Mouse (Mus musculus) left cerebral cortex, adult 8-10 months (tissue): ENCODE measurements at regions not wholly inside any gene's neighbourhood (a gene's known extent, or its start where the extent isn't known, plus 50 kb on each side); places are given as distances from the start of the nearest gene placed in this dataset.

Experiments used
- DNase-seq, 2 experiments: peaks; one replicate each; pipeline ENCODE4 v3.0.0; 2022; ENCODE audit warnings: low spot score in 2 of 2

- DNase-seq: no peak
Measured at GRCm38 (mm10) chr15:62492350-62492749, 1352.6 kb downstream of the Gsdmc2 start.

DNA sequence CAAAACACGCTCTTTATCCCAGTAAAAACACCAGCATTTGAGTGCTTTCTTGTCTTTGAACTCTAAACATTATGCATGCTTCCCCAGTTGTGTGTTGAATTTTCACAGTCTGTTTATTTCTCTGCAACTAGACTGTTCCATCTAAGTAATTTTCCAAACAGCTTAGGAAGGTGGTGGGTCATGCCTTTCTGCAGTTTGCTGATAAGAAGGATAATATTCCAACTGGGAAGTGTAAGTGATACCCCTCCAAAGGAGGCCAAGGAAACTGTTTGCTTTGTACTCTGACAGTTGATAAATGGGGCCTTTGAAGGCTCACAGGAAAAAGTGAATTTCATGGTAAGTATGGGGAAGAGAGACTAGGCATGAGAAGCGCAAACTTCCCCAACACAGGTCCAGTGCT lies 1354.4 kb downstream of the Gsdmc2 start:
- DNase-seq: no peak

GRCm38 (mm10) chr15:62486540-62486939 lies 1358.4 kb downstream of the Gsdmc2 start:
- no peak for DNase-seq

DNA sequence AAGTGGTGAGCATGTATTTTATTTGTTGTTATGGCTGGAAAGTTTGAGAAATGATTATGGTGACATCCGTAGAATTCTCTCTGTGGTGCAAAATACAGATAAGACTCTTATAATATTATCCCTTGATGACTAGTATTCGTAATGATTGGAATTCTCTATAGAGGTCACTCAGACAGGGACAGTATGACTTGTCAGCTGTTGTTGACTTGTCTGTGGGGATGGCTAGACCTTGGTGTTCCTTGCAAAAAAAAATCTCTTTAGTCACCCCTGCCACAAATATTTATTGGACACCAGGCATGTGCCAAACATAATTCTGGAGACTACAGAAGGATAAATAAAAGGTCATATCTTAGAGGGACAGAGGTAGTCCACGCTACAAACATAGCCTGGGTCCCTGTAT lies 1360.6 kb downstream of the Gsdmc2 start:
- no peak for DNase-seq

DNA sequence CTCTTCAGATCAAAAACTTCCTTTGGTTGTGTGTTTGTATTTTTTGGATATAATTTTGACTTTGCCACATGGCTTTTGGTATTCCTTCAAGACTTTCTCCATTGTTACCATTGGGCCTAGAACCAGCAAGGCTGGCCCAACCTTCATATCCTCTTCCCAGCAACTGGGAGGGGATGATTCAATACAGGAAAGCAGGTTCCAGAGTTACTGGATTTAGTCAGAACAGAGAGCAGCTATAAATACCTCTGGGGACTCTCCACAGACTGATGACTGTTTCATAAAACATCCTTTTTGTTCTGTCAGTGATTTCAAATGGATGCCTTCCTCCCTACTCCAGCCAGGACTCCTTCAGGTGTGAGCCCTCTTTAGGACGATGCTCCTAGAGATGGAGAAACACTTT lies 1361.4 kb downstream of the Gsdmc2 start:
- DNase-seq: no peak

GRCm38 (mm10) chr15:62482357-62482756 lies 1362.6 kb downstream of the Gsdmc2 start:
- DNase-seq: peak in 1 of 2 experiments; percentile 14

DNA sequence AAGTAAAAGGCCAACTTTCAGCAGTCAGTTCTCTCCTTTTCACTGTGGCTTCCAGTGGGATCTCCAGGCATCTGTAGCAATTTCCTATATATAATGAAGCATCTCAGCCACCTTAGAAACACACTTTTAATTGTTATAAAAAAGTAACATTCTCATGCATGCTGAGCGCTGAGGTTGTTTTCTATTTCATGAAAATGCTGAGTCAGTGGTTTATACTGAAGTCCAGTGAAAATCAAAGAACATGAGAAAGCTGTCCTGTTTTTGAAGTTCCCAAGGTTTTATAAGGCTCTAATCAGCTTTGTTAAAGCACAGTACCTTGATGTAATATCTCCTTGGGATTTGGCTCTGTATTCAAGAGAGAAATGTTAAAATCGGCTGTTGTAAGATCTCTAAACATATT lies 1367.2 kb downstream of the Gsdmc2 start:
- no peak for DNase-seq

GRCm38 (mm10) chr15:62476452-62476851 lies 1368.5 kb downstream of the Gsdmc2 start:
- DNase-seq: no peak

DNA sequence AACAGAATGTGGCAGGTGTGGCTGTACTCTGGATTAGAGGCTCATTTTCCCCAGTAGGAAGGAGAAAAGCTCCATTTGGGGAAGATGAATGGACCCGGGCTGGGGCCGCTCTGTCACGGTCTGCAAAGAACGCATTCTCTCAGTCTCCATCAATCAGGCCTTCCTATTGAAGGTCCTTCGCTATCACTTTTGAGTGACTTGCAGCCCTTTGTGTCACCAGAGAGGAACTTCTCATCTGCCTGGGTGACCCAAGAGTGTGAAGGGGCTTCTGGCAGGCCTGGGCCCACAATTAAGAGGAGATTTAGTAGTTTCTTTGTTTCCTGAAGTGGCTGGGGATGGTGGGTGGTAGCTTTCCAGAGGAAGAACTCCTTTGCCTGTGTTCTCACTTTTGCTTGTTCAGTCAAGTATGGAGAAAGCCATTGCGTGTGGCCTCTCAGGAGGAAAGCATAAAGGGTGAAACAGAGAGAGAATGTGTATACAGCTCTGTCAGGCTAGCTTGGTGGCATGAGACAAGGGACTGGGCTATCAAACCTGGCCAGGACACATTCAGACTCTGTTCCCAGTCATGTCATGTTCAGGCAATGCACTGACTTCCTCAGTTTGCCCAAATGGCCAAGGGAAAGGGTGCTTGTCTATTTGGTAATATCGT lies 1374.2 kb downstream of the Gsdmc2 start:
- DNase-seq: no peak

DNA sequence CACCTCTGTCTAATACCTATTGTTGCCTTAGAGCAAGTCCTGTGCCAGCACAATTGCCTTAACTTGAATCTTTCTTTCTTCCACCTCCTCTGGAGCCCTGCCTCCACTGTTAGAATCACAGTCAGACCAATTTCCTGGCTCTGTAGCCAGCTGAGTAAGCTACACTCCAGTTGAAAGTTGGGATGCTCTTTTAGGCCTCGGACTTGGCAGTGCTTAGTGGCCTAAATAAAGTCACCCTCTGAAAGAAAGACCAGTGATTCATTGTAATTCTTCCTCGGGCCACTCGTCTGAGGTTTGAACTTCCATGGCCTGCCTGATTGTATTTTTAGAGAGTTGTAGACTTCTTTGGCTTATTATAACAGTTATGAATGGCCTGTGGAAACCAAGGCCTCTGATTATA lies 1376.9 kb downstream of the Gsdmc2 start:
- DNase-seq: no peak

DNA sequence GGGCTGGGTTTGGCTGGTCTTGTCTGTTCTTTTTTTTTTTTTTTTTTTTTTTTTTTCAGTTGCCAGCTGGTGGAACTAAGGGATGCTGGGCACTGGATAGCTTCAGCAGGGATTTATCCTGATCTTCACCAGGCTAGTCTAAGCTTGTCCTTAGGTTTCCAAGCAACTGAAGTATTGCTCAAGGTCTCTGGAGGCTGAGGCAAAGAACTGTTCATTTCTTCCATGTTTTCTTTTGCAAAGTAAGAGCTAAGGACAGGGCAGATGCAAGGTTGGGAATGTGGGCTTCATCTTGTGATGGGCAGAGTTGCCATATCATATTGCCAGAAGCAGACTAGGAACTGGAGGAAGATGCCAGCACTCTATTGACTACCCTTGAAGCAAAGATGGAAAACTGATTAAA lies 1378.1 kb downstream of the Gsdmc2 start:
- no peak for DNase-seq

DNA sequence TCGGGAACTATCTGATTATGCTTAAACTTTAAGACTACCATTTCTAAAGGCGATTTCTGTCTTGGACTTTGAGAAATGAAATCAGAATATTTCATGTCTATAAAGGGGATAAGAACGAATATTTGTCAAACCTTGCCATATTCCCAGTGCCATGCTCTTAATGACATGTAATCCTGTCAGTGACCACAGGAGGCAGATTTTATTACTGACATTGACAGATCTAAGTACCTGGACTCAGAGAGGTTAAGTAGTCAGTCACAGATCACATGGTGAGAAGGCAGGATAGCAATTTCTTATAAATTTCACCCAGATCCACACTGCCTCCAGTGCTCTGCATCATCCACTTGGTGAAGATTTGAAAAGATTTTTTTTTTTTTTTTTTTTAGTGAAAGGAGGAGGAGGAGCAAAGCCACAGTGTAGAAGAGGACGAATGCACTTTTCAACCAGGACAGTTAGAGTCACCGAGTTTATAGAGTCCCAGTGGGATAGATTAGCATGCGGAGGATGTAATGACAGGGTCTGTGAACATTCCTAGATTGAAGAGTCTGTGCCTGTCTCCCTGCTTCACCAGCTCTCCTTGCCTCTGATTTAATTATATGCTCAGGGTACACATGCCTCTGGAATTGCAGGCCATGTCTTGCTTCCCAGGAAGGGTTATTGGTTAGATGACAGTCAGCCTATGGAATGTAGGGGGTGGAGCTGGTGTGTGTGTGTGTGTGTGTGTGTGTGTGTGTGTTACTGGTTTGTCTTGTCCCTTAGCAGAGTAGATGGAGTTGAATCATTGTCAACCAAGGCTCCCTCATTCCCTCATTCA lies 1379.7 kb downstream of the Gsdmc2 start:
- no peak for DNase-seq

GRCm38 (mm10) chr15:62462698-62463097 lies 1382.3 kb downstream of the Gsdmc2 start:
- DNase-seq: peak; percentile 18 to 80

- DNase-seq: no peak
Measured at GRCm38 (mm10) chr15:62461398-62462051, 1383.5 kb downstream of the Gsdmc2 start.

GRCm38 (mm10) chr15:62460724-62461123 lies 1384.3 kb downstream of the Gsdmc2 start:
- no peak for DNase-seq

- no peak for DNase-seq
Measured at GRCm38 (mm10) chr15:62460026-62460607, 1384.9 kb downstream of the Gsdmc2 start.

DNA sequence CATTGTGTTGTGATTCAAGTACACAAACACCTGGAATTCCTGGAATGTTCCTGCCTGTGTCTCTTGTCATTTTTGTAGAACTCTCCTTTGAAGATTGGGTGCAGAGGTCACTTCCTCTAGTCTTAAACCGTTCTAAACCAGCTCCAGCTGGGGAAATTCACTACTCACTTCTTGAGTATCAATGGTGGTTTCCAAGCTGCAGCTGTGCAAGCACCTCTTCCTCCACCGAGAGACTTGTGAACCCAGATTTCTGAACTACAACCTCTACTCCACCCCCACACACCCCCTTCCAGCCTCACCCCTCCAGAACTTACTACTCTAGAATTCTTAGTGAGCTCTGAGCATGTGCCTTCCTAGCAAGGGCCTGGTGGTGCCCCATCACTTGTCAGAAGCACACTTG lies 1387.0 kb downstream of the Gsdmc2 start:
- no peak for DNase-seq

GRCm38 (mm10) chr15:62457051-62457664 lies 1387.8 kb downstream of the Gsdmc2 start:
- DNase-seq: no peak

DNA sequence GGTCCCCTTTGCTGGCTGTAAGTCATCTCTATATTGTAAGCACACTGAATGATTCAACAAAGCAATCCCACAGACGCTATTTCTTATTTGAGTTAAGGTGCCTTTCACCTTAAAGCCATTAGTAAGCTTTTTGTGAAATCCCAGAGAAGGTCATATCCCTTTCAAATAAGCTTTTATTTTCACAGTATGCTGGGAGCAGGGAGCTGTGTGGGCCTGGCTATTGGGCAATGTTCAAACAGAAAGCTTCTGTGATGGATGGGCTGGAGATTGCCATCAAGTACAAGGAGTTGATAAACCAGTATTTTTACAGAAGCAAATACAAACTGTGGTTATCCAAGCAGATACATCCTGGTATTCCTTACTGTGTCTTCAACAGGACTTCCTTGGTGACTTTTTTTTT lies 1389.0 kb downstream of the Gsdmc2 start:
- DNase-seq: no peak

GRCm38 (mm10) chr15:62448116-62448515 lies 1396.9 kb downstream of the Gsdmc2 start:
- no peak for DNase-seq

- DNase-seq: no peak
Measured at GRCm38 (mm10) chr15:62439211-62439610, 1405.8 kb downstream of the Gsdmc2 start.

DNA sequence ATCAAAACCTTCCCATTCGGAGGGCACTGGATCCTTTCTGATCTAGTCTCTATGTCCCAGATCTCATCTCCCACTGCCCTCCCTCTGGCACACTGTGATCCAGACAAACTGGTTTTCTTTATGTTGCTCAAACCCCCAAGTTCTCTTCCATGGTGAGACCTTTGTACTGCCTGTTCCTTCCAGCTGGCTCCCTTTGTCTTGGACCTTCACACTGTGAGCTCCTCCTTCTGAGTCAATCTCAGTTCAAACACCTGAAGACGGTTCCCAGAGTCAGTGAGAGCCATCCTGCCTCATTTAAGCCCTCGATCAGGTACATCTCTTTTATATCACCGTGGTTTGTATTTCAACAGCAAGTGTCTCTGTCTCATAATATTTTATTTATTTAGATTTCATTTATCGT lies 1408.3 kb downstream of the Gsdmc2 start:
- no peak for DNase-seq
